Mouse (Mus musculus): Measurements from ENCODE around the gene Ttc23. TPM values are rescaled to one million over a fixed set of nuclear protein-coding genes. Genes with fewer than 3 reads are reported as not detected.
A peak's percentile ranks its signal among the peaks of the same experiment; 100 is the strongest.

The Ttc23 gene
- polyA plus RNA-seq, 1 experiment, result 42.0 TPM

- H3K4me1 ChIP-seq (ENCODE audit: control insufficient read depth, insufficient read depth, low read length), result no peaks in the 10 kb centered on the region
- H3K27ac ChIP-seq (ENCODE audit: insufficient read depth, low read length), result no peak overlapping the region
- H3K9ac ChIP-seq (ENCODE audit: low read depth, poor library complexity, severe bottlenecking), result peak overlapping the region; percentile 33; the same call in 1 of the 2 replicates
- H3K27me3 ChIP-seq (ENCODE audit: control insufficient read depth, insufficient read depth, low read length, poor library complexity, severe bottlenecking), result no peaks in the 10 kb centered on the region
- no peaks in the 10 kb centered on the region for H3K9me3 ChIP-seq (replicated peaks; ENCODE audit: control insufficient read depth, insufficient read depth, low read length, poor library complexity, severe bottlenecking)
- peak overlapping the region; percentile 63 for H3K4me3 ChIP-seq (ENCODE audit: low read depth, low read length)
- H3K36me3 ChIP-seq (ENCODE audit: control insufficient read depth, insufficient read depth, low read length, poor library complexity, severe bottlenecking), result no peaks in the 10 kb centered on the region
- TF ChIP-seq CTCF (IDR thresholded peaks at IDR 0.05; ENCODE audit: low read depth, low read length) (no peak), EP300 (IDR thresholded peaks at IDR 0.05; ENCODE audit: insufficient read depth, low read depth, low read length) (no peak), POLR2A (IDR thresholded peaks at IDR 0.05; ENCODE audit: insufficient read depth, low read length) (no peak)
These were observed 156.6 kb downstream of the Ttc23 start for GRCm38 (mm10) chr7:67803857-67804215.

Other genes with a start within 250 kb of the Ttc23 start
- 28.4 and 34.5 TPM in 2 replicates for gene Lrrc28, start 2.1 kb upstream of the Ttc23 start, polyA plus RNA-seq (2011; ENCODE audit: insufficient read depth, insufficient read length, low read depth, missing spikeins)
- gene Synm, start 112.3 kb downstream of the Ttc23 start, polyA plus RNA-seq (2011; ENCODE audit: insufficient read depth, insufficient read length, low read depth, missing spikeins), result 5.3 and 6.1 TPM in 2 replicates